Mouse (Mus musculus) cerebellum, adult 18-20 months (tissue): ENCODE results near the gene Klhdc7b.

Experiments used
- DNase-seq, 2 experiments: peaks; one replicate each; pipeline ENCODE4 v3.0.0; 2021

Gene Klhdc7b

DNA sequence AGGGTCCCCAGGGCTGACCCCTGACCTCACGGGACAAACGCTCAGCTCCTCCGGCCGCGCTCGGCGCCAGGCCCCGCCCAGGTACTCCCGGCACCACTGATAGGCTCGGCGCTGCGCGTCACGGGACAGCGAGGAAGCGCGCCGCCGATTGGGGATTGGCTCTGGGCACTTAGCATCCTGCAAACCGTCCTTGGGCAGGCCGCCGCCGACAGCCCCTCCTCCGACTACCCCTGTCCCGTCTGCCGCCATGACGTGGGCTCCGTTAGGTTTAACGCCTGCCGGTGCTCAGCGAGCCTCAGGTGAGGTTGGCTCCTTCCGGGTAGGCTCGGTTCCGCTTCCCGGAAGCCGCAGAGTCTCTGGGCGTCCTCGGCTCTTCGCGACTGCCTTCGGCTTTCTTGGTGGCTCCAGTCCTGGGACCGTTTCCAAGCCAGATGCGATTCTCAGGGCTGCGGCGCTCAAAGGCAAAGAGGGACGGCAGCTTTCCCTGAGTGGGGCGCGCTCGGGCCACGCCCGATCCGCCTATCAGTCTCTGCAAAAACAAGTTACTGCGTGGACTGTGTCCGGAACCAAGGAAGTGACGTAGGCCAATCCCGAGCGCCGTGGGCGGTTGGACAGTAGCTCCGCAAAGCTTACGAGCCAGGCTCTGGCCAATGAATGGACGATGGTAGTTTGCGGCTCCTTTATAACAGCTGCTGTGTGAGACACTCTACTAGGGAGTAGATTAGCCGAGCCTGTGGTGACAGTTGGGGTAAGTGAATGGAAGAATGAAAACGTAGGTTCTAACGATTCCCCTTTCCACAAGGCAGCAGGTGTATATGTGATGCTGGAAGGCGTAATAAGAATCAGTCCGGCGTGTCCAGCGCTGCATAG, 44.9 kb downstream of the Klhdc7b start, which contains the start of the genes C730034F03Rik, Gm44502 and Chkb:
TSS of gene C730034F03Rik (plus strand) at position 238 of the 870 bp plus-strand sequence.
TSS of gene Gm44502 (minus strand) at position 345 of the 870 bp plus-strand sequence.
TSS of gene Chkb (minus strand) at position 557 of the 870 bp plus-strand sequence.
- peak; percentile 91 to 96 for DNase-seq

DNA sequence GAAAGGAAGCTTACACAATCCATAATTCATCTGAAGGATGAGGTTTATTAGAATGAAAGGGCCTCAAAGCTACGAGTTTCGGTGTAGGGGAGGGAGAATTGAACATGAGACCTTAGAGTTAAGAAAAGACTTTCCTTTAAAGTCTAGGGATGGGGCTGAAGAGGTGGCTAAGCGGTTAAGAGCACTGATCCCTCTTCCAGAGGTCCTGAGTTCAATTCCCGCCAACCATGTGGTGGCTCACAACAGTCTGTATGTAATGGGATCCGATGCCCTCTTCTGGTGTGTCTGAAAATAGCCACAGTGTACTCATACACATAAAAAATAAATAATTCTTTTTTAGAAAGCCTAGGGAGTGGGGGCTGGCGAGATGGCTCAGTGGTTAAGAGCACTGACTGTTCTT, 45.6 kb downstream of the Klhdc7b start:
- DNase-seq = peak; percentile 39 to 51

GRCm38 (mm10) chr15:89430771-89431170, 46.1 kb downstream of the Klhdc7b start:
- peak in 1 of 2 experiments; percentile 9 for DNase-seq

GRCm38 (mm10) chr15:89431271-89431670, 46.6 kb downstream of the Klhdc7b start:
- DNase-seq = peak in 1 of 2 experiments; percentile 8

DNA sequence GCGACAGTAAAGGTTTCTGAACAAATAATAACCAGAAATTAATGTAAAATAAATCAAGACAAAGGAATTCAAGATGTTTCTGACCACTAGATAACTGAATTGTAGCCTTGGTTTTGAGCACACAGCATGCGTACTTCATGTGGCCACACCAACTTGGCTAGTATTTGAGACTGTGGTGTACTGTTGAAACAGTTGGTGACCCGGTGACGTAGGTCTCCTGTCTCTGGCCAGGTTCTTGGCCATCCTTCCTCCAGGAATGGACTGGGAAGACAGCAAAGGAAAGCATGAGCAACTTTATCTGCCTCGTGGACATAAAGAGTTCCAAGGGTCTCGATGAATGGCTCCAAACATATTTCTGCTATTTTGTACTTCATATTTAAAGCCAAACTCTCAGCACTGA, 47.1 kb downstream of the Klhdc7b start:
- DNase-seq = peak in 1 of 2 experiments; percentile 18

GRCm38 (mm10) chr15:89432946-89433345, 48.2 kb downstream of the Klhdc7b start:
- DNase-seq = peak; percentile 60 to 61

- DNase-seq = peak in 1 of 2 experiments; percentile 8
Measured at GRCm38 (mm10) chr15:89434136-89434535, 49.4 kb downstream of the Klhdc7b start.

- no peak for DNase-seq
Measured at GRCm38 (mm10) chr15:89435878-89436277, 51.2 kb downstream of the Klhdc7b start.
